Mouse (Mus musculus): ENCODE data around the gene Fam131b. TPM values are rescaled to one million over a fixed set of nuclear protein-coding genes. Genes with fewer than 3 reads are reported as not detected.

The Fam131b gene
- polyA plus RNA-seq, 1 experiment from 2014 or later = 3.0 TPM

DNA sequence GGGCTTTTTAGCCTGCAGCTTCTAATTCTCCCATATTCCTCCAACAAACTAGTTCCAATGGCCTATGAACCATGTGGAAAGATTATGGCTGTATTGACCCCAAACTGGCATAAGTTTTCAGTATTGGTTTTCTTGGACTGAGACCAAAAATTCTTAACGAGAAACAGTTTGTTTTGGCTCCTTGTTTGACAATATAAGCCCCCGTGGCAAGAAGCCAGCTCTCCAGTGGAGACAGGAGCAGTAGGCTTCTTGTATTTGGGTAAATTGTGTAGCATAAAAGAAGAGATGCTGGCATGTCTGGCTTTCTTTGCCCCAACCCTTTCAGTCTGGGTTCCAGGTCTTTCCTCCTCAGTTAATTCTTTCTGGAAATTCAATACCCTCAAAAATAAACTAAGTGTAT lies 48.3 kb downstream of the Fam131b start:
- Histone ChIP-seq H3K4me1 (ENCODE audit: control insufficient read depth, insufficient read depth, low read length) (no peaks in the 10 kb centered on the region), H3K9ac (ENCODE audit: low read length) (no peak overlapping the region), H3K9me3 (ENCODE audit: control insufficient read depth, low read length) (no peaks in the 10 kb centered on the region), H3K27ac (ENCODE audit: low read depth, low read length) (no peak overlapping the region), H3K4me2 (no peak overlapping the region), H3K4me3 (ENCODE audit: low read depth, low read length) (no peak overlapping the region), H3K36me3 (ENCODE audit: control insufficient read depth, insufficient read depth, low read length) (peaks cover 38% of the 10 kb centered on the region), H3K27me3 (ENCODE audit: control insufficient read depth, insufficient read depth, low read length) (no peaks in the 10 kb centered on the region)
- ATAC-seq (ENCODE audit: low FRiP score) (no peak), DNase-seq (ENCODE audit: low spot score, missing footprints) (no peak)
- WGBS = 92% methylated on average over 2 of the region's 2 CpGs

DNA sequence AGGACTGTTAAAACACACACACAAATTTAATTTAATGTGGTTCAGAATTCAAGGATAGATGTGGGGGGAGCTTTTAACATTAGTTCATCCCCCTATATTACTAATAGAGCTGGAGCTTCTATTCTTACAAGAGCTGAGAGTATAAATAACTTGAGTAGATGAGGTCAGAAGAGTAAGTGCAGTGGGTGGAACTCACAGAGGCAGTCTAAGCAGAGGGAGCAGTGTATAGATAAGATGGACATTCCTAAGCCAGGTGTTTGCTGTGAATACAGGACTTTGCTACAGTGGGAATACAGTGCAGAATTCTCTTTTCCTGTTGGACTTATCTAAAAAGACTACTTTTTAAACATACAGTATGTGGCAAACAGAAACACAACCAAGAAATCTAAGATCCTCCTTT lies 53.6 kb downstream of the Fam131b start:
- ATAC-seq (ENCODE audit: low FRiP score) = no peak
- no peak overlapping the region for H3K4me2 ChIP-seq
- no peaks in the 10 kb centered on the region for H3K9me3 ChIP-seq (ENCODE audit: control insufficient read depth, low read length)
- H3K27me3 ChIP-seq (ENCODE audit: control insufficient read depth, insufficient read depth, low read length) = no peaks in the 10 kb centered on the region
- H3K27ac ChIP-seq (ENCODE audit: low read depth, low read length) = no peak overlapping the region
- H3K4me1 ChIP-seq (ENCODE audit: control insufficient read depth, insufficient read depth, low read length) = peaks cover 3% of the 10 kb centered on the region; the same call in 1 of the 2 replicates
- DNase-seq (ENCODE audit: low spot score, missing footprints) = no peak
- H3K9ac ChIP-seq (ENCODE audit: low read length) = no peak overlapping the region
- no peak overlapping the region for H3K4me3 ChIP-seq (ENCODE audit: low read depth, low read length)
- peaks cover 37% of the 10 kb centered on the region for H3K36me3 ChIP-seq (ENCODE audit: control insufficient read depth, insufficient read depth, low read length)

DNA sequence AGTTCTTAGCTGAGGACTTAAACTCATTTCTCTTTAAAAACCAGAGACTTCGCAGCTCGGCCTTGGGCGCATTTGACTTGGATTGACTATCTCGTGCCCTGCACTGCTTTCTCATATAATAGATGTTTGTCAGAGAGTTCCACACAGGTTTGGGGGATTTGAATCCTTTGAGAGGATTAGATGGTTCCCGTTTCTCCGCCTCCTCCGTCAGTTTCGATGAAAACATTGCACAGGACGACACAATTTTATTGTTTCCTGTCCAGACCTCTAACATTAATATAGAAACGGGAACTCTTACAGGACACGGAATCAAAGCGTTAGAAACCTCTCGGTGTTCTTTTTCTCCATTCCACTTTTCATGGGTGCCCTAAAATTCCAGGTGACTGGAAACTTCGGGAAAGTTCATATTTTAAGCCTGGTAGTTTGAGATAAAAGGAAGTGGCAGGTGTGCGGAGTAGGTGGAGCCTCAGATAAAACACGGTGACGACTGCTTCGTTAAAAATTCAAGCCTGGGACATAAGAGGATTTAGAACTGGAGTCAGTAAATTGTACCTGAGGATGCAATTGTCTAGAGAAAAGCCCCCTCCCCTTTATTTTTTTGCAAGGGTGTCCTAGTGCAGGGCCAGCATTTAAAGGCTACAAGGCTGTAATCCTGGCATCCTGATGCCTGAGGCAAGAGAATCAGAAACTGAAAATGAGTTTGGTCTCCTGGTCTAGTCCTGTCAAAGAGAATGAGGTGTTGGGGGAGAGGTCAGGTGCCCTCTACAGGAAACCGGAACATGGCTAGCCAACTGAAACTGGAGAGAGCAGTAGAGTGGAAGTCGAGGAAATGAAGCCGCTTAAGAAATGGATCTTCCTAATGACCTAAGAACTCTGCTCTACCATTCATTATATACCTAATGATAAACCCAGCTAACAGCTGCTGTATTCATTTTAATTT lies 58.8 kb downstream of the Fam131b start:
- Histone ChIP-seq H3K4me1 (ENCODE audit: control insufficient read depth, insufficient read depth, low read length) (peaks cover 3% of the 10 kb centered on the region; the same call in 1 of the 2 replicates), H3K9me3 (ENCODE audit: control insufficient read depth, low read length) (no peaks in the 10 kb centered on the region), H3K27me3 (ENCODE audit: control insufficient read depth, insufficient read depth, low read length) (no peaks in the 10 kb centered on the region), H3K4me2 (peak overlapping the region; percentile 68), H3K36me3 (ENCODE audit: control insufficient read depth, insufficient read depth, low read length) (peaks cover 23% of the 10 kb centered on the region), H3K27ac (ENCODE audit: low read depth, low read length) (peak overlapping the region; percentile 72), H3K4me3 (ENCODE audit: low read depth, low read length) (peak overlapping the region; percentile 83), H3K9ac (ENCODE audit: low read length) (peak overlapping the region; percentile 93)
- DNase-seq (ENCODE audit: low spot score, missing footprints) (peak; percentile 86), ATAC-seq (ENCODE audit: low FRiP score) (no peak)
- under 1% methylated on average over 21 of the region's 21 CpGs for WGBS

Other genes starting within 250 kb of the Fam131b start
- gene Tas2r139, start 183.7 kb downstream of the Fam131b start, polyA plus RNA-seq (2014; fragmentation: Nextera tagmentation; extraction: Ambion mirVana) = not detected in 2 replicates
- not detected in 2 replicates for gene Tas2r144, start 109.3 kb downstream of the Fam131b start, polyA plus RNA-seq (2014; fragmentation: Nextera tagmentation; extraction: Ambion mirVana)
- gene Gstk1, start 78.7 kb downstream of the Fam131b start, polyA plus RNA-seq (2014; fragmentation: Nextera tagmentation; extraction: Ambion mirVana) = 15.3 and 15.7 TPM in 2 replicates
- gene Tmem139, start 62.7 kb downstream of the Fam131b start, polyA plus RNA-seq (2014; fragmentation: Nextera tagmentation; extraction: Ambion mirVana) = 0.19 and 0.23 TPM in 2 replicates
- 70.2 and 78.8 TPM in 2 replicates for gene Casp2, start 59.7 kb downstream of the Fam131b start, polyA plus RNA-seq (2014; fragmentation: Nextera tagmentation; extraction: Ambion mirVana)
- 1.4 and 1.6 TPM in 2 replicates for gene Clcn1, start 38.0 kb downstream of the Fam131b start, polyA plus RNA-seq (2014; fragmentation: Nextera tagmentation; extraction: Ambion mirVana)
- 53.2 and 60.2 TPM in 2 replicates for gene Zyx, start 25.0 kb upstream of the Fam131b start, polyA plus RNA-seq (2014; fragmentation: Nextera tagmentation; extraction: Ambion mirVana)
- 0.30 and 0.66 TPM in 2 replicates for gene Epha1, start 48.6 kb upstream of the Fam131b start, polyA plus RNA-seq (2014; fragmentation: Nextera tagmentation; extraction: Ambion mirVana)
- not detected in 2 replicates for gene Tas2r143, start 75.6 kb upstream of the Fam131b start, polyA plus RNA-seq (2014; fragmentation: Nextera tagmentation; extraction: Ambion mirVana)
- not detected in 2 replicates for gene Tas2r135, start 80.8 kb upstream of the Fam131b start, polyA plus RNA-seq (2014; fragmentation: Nextera tagmentation; extraction: Ambion mirVana)
- gene Tas2r126, start 109.9 kb upstream of the Fam131b start, polyA plus RNA-seq (2014; fragmentation: Nextera tagmentation; extraction: Ambion mirVana) = not detected in 2 replicates
- gene Olfr458, start 140.6 kb upstream of the Fam131b start, polyA plus RNA-seq (2014; fragmentation: Nextera tagmentation; extraction: Ambion mirVana) = not detected in 2 replicates
- gene Olfr457, start 151.7 kb upstream of the Fam131b start, polyA plus RNA-seq (2014; fragmentation: Nextera tagmentation; extraction: Ambion mirVana) = not detected in 2 replicates
- not detected in 2 replicates for gene Olfr456, start 162.6 kb upstream of the Fam131b start, polyA plus RNA-seq (2014; fragmentation: Nextera tagmentation; extraction: Ambion mirVana)
- not detected in 2 replicates for gene Olfr455, start 222.9 kb upstream of the Fam131b start, polyA plus RNA-seq (2014; fragmentation: Nextera tagmentation; extraction: Ambion mirVana)

Measured in midbrain, embryonic 11.5 days (tissue).